ENCODE assay signal across 7 mouse cellular contexts in the genomic region with DNA sequence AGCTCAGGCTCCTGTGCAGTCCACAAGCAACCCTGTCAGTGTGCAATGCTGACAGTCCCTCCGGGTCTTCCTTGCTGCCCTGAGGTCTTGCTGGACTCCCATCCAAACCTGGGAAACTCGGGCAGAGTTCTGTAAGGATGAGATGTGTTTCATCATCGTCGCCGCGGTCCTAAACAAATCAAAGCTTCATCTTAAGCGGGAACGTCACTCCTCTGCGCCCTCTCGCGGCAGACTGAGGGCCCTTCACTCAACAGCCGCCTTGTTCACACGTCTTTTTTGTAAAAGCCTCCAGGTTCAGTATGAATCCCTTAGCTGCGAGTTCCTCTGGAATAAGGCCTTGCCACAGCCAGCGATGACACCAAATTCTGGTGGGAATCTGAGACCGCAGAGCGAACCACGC. TPM values are rescaled to one million over a fixed set of nuclear protein-coding genes. Genes with fewer than 3 reads are reported as not detected.
DNase-seq lines count a peak whose midpoint lies in the region.

No protein-coding gene starts in this region.

- DNase-seq in WW6 (ENCODE audit: low read depth, low spot score), result peak; percentile 76
- peak; percentile 61 to 82 for DNase-seq in cerebellum, postnatal 4 days (ENCODE audit: low spot score in 2 of 2)
- peak; percentile 21 to 39 for DNase-seq in gastrocnemius, adult 8-10 months (ENCODE audit: low spot score in 2 of 2)
- peak; percentile 87 for DNase-seq in induced T-regulatory cell, adult 2 months (ENCODE audit: low read depth)
- DNase-seq in left cerebral cortex, adult 8-10 months (ENCODE audit: low spot score in 2 of 2), result peak; percentile 21 to 61
- DNase-seq in mesoderm, embryonic 11.5 days (ENCODE audit: low read depth, low spot score), result peak; percentile 87
- DNase-seq in right cerebral cortex, postnatal 25 days, result peak; percentile 63

RNA-seq across cellular contexts. Expression of a gene that starts 0.8 kb away (rescaled TPM):
- total RNA-seq in gastrocnemius, adult 8-10 months (2022), result not detected
- total RNA-seq in left cerebral cortex, adult 8-10 months (2022), result 1 to 10 TPM in 1 of 4 experiments, under 1 TPM in 3; 0.57 to 1.1 (median 0.83) TPM

RNA-seq across cellular contexts. Expression of a gene that starts 5.8 kb away (rescaled TPM):
- not detected for total RNA-seq in gastrocnemius, adult 8-10 months (2022)
- not detected for total RNA-seq in left cerebral cortex, adult 8-10 months (2022)

RNA-seq across cellular contexts. Expression of a gene that starts 36.0 kb away (rescaled TPM):
- 1 to 10 TPM; 2.1 to 6.2 (median 3.1) TPM for total RNA-seq in gastrocnemius, adult 8-10 months (2022)
- total RNA-seq in left cerebral cortex, adult 8-10 months (2022), result 100 to 1,000 TPM; 142 to 159 (median 153) TPM

RNA-seq across cellular contexts. Expression of a gene that starts 37.5 kb away (rescaled TPM):
- total RNA-seq in gastrocnemius, adult 8-10 months (2022), result 1 to 10 TPM in 2 of 4 experiments, under 1 TPM in 2; 0.19 to 1.6 (median 0.86) TPM
- total RNA-seq in left cerebral cortex, adult 8-10 months (2022), result 1 to 10 TPM; 2.3 to 6.1 (median 3.9) TPM

Comparison
In these comparisons a context has a peak if more than half of its experiments do, and no peak if none do; other contexts are left out.
1. Peak in every context shown above with its lines: DNase-seq.
2. DNase-seq: peak in every context shown above with its lines; median percentile 87 in induced T-regulatory cell, adult 2 months; 87 in mesoderm, embryonic 11.5 days; 76 in WW6; 72 in cerebellum, postnatal 4 days; 63 in right cerebral cortex, postnatal 25 days; 41 in left cerebral cortex, adult 8-10 months; 30 in gastrocnemius, adult 8-10 months.
3. RNA of a gene that starts 36.0 kb away (total RNA-seq): 142 to 159 TPM in left cerebral cortex, adult 8-10 months; 2.1 to 6.2 TPM in gastrocnemius, adult 8-10 months; every median in the first group is over 10 times any median in the second.